Mouse (Mus musculus) cerebellum, adult 8-10 months (tissue): ENCODE results near the gene Cuedc2.

ENCODE experiments used
- DNase-seq: peaks from one replicate; pipeline ENCODE4 v3.0.0; 2022

Cuedc2 gene

GRCm38 (mm10) chr19:46305432-46306267, 32.9 kb downstream of the Cuedc2 start:
- no peak for DNase-seq

GRCm38 (mm10) chr19:46304908-46305333, 33.6 kb downstream of the Cuedc2 start:
- peak; percentile 13 for DNase-seq

- peak; percentile 79 for DNase-seq
These were observed 34.2 kb downstream of the Cuedc2 start, which contains the start of gene Nfkb2 for GRCm38 (mm10) chr19:46304216-46304841. TSS of gene Nfkb2 (plus strand) at chr19:46304320.

GRCm38 (mm10) chr19:46303251-46304215, 35.0 kb downstream of the Cuedc2 start:
- no peak for DNase-seq

GRCm38 (mm10) chr19:46302551-46302950, 36.0 kb downstream of the Cuedc2 start:
- DNase-seq = no peak

GRCm38 (mm10) chr19:46300294-46301045, 38.0 kb downstream of the Cuedc2 start:
- DNase-seq = no peak

- no peak for DNase-seq
These were observed 41.6 kb downstream of the Cuedc2 start for GRCm38 (mm10) chr19:46296938-46297337.

- DNase-seq = no peak
These were observed 47.9 kb downstream of the Cuedc2 start for GRCm38 (mm10) chr19:46290535-46291105.

GRCm38 (mm10) chr19:46287566-46287965, 50.9 kb downstream of the Cuedc2 start:
- no peak for DNase-seq

GRCm38 (mm10) chr19:46286926-46287325, 51.6 kb downstream of the Cuedc2 start:
- DNase-seq = no peak

GRCm38 (mm10) chr19:46286047-46286446, 52.5 kb downstream of the Cuedc2 start:
- peak; percentile 87 for DNase-seq

- DNase-seq = peak; percentile 11
These were observed 52.9 kb downstream of the Cuedc2 start for GRCm38 (mm10) chr19:46285631-46286030.

GRCm38 (mm10) chr19:46284686-46285085, 53.8 kb downstream of the Cuedc2 start:
- DNase-seq = peak; percentile 35

- DNase-seq = no peak
These were observed 56.2 kb downstream of the Cuedc2 start for GRCm38 (mm10) chr19:46282081-46282849.
